26 mouse cellular contexts compared by ENCODE assay signal in the genomic region with DNA sequence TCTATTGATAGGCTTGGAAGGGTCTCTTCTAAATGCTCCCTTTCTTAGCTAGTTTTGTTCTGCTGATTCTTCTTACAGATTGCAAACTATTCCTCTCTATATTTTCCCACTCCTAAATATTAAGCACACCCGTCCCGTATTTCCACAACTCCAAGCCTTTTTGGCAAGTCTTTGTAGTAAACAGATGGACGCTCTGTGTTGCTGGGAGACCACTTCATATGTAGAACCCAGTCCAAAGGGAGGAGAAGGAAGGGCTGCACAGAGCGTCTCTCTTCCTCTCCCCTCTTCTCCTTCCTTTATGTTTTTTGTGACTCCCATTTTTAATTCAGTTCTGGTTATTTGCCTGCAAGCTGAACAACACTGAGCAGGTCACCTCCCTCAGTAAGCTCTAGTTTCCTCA. TPM values are rescaled to one million over a fixed set of nuclear protein-coding genes. Genes with fewer than 3 reads are reported as not detected.
DNase-seq lines count a peak whose midpoint lies in the region; ATAC-seq and TF ChIP-seq lines count a peak whose summit lies in the region.
"Had no signal": no experiment of that assay in that cellular context is flagged by ENCODE, and none has a peak within 500 bp of the region (broad histone marks: within the 10 kb centered on the region; RNA-seq: fewer than 3 reads in every experiment).

No protein-coding gene starts in this region.

- no peak overlapping the region for H3K4me3 ChIP-seq in forebrain, embryonic 15.5 days
- H3K4me3 ChIP-seq in forebrain, embryonic 13.5 days, result no peak overlapping the region
- H3K4me3 ChIP-seq in cerebellum, adult 2 months (replicated peaks; ENCODE audit: insufficient read depth, low read depth, low read length), result no peak overlapping the region

- H3K36me3 ChIP-seq in forebrain, embryonic 15.5 days, result no peaks in the 10 kb centered on the region
- no peaks in the 10 kb centered on the region for H3K36me3 ChIP-seq in forebrain, embryonic 13.5 days (ENCODE audit: poor library complexity, severe bottlenecking)
- H3K36me3 ChIP-seq: G1E; heart, embryonic 13.5 days; hindbrain, embryonic 13.5 days; intestine, embryonic 15.5 days; limb, embryonic 10.5 days; midbrain, embryonic 15.5 days; stomach, embryonic 15.5 days had no signal

- H3K27me3 ChIP-seq in forebrain, embryonic 15.5 days, result peaks cover 3% of the 10 kb centered on the region; the same call in 1 of the 2 replicates
- H3K27me3 ChIP-seq in forebrain, embryonic 13.5 days, result 0 out of 2 replicates have a peak, but pooled peaks cover 6% of the 10 kb centered on the region
- H3K27me3 ChIP-seq in cerebellum, adult 2 months (ENCODE audit: control insufficient read depth, insufficient read depth, low read length), result no peaks in the 10 kb centered on the region
- H3K27me3 ChIP-seq: intestine, embryonic 15.5 days; midbrain, embryonic 15.5 days; stomach, embryonic 15.5 days had no signal

- 31% methylated on average over 4 of the region's 4 CpGs for WGBS in forebrain, embryonic 15.5 days
- 62% methylated on average over 4 of the region's 4 CpGs for WGBS in forebrain, embryonic 13.5 days
- WGBS in cerebellum, adult 2 months, result 12% methylated on average over 4 of the region's 4 CpGs

- no peak overlapping the region for H3K9ac ChIP-seq in forebrain, embryonic 15.5 days (replicated peaks)
- H3K9ac ChIP-seq in forebrain, embryonic 13.5 days, result no peak overlapping the region
- H3K9ac ChIP-seq: hindbrain, embryonic 13.5 days; intestine, embryonic 15.5 days; liver, postnatal 0 days; stomach, embryonic 15.5 days had no signal

- H3K4me1 ChIP-seq in forebrain, embryonic 15.5 days, result peaks cover 15% of the 10 kb centered on the region
- peaks cover 11% of the 10 kb centered on the region; the same call in 1 of the 2 replicates for H3K4me1 ChIP-seq in forebrain, embryonic 13.5 days
- peaks cover 4% of the 10 kb centered on the region; the same call in 1 of the 2 replicates for H3K4me1 ChIP-seq in cerebellum, adult 2 months (ENCODE audit: control insufficient read depth, insufficient read depth, low read length)
- H3K4me1 ChIP-seq: intestine, embryonic 15.5 days; stomach, embryonic 15.5 days had no signal

- no peak for TF ChIP-seq CTCF in cerebellum, adult 2 months (IDR thresholded peaks at IDR 0.05; ENCODE audit: borderline replicate concordance, insufficient read depth, low read depth, low read length)

- no peak overlapping the region for H3K27ac ChIP-seq in forebrain, embryonic 15.5 days (replicated peaks)
- no peak overlapping the region for H3K27ac ChIP-seq in forebrain, embryonic 13.5 days
- H3K27ac ChIP-seq in cerebellum, adult 2 months (ENCODE audit: insufficient read depth, low read length), result no peak overlapping the region
- H3K27ac ChIP-seq: heart, embryonic 13.5 days; hindbrain, embryonic 13.5 days; intestine, embryonic 15.5 days; limb, embryonic 10.5 days; midbrain, embryonic 15.5 days; stomach, embryonic 15.5 days had no signal

- peak; percentile 17; the same call in 1 of the 2 replicates for ATAC-seq in forebrain, embryonic 15.5 days (replicated peaks)
- ATAC-seq in forebrain, embryonic 13.5 days, result no peak
- ATAC-seq: intestine, embryonic 15.5 days; liver, postnatal 0 days had no signal

- H3K4me2 ChIP-seq in forebrain, embryonic 15.5 days (replicated peaks), result no peak overlapping the region
- no peak overlapping the region for H3K4me2 ChIP-seq in forebrain, embryonic 13.5 days

- no peaks in the 10 kb centered on the region for H3K9me3 ChIP-seq in forebrain, embryonic 15.5 days
- H3K9me3 ChIP-seq in forebrain, embryonic 13.5 days (replicated peaks), result no peaks in the 10 kb centered on the region
- H3K9me3 ChIP-seq: G1E; heart, embryonic 13.5 days; hindbrain, embryonic 13.5 days; intestine, embryonic 15.5 days; limb, embryonic 10.5 days; midbrain, embryonic 15.5 days; stomach, embryonic 15.5 days had no signal

- DNase-seq in left cerebral cortex, postnatal 4 days, result peak; percentile 44
- DNase-seq in left cerebral cortex, adult 8-10 months (ENCODE audit: low spot score in 2 of 2), result no peak
- peak; percentile 15 to 67 for DNase-seq in cerebellum, adult 2 months
- DNase-seq in cerebellum, postnatal 36 days, result peak; percentile 28 to 31
- DNase-seq in kidney, postnatal 14 days, result no peak
- DNase-seq in adrenal gland, adult 18-20 months (ENCODE audit: low spot score in 2 of 2), result no peak
- DNase-seq: gastrocnemius, postnatal 10 days; heart, adult 11 months; kidney, postnatal 4 days; liver, postnatal 0 days; lung, postnatal 14 days; right cerebral cortex, postnatal 14 days; thymus, adult 18-20 months; thymus, postnatal 4 days had no signal

- no peak for TF ChIP-seq POLR2A in cerebellum, adult 2 months (IDR thresholded peaks at IDR 0.05; ENCODE audit: borderline replicate concordance, insufficient read depth, low read length)

- intact Hi-C loops in left cerebral cortex, postnatal 4 days (cut with DNase I), result no loop called here

RNA-seq across cellular contexts. Expression of a gene that starts 1.4 kb away (rescaled TPM):
- 25.3 and 25.8 TPM in 2 replicates for polyA plus RNA-seq in forebrain, embryonic 15.5 days (2015; fragmentation: Nextera tagmentation; extraction: Ambion mirVana)
- 12.6 and 17.7 TPM in 2 replicates for polyA plus RNA-seq in forebrain, embryonic 13.5 days (2015; fragmentation: Nextera tagmentation; extraction: Ambion mirVana)
- total RNA-seq in left cerebral cortex, postnatal 4 days (2021), result 10 to 100 TPM; 56.7 to 59.8 TPM
- total RNA-seq in left cerebral cortex, adult 8-10 months (2022), result 100 to 1,000 TPM; 121 to 163 (median 141) TPM
- 50.8 and 62.6 TPM in 2 replicates for polyA plus RNA-seq in cerebellum, adult 2 months (2012; rRNA removed)
- total RNA-seq in adrenal gland, adult 18-20 months (2021), result 10 to 100 TPM in 1 of 2 experiments, 1 to 10 TPM in 1; 9.5 to 11.7 TPM
- total RNA-seq: liver, adult 2 months; megakaryocyte, adult 5-6 weeks; neutrophil, adult 5-6 weeks had no signal
- polyA plus RNA-seq: G1E; liver, adult 2 months; liver, postnatal 0 days had no signal

Comparison
In these comparisons a context has a peak if more than half of its experiments do, and no peak if none do; other contexts are left out.
1. DNase-seq: peak in left cerebral cortex, postnatal 4 days (single experiment), cerebellum, adult 2 months (2 of 2) and cerebellum, postnatal 36 days (2 of 2); none in left cerebral cortex, adult 8-10 months (0 of 2), kidney, postnatal 14 days (single experiment) and adrenal gland, adult 18-20 months (0 of 2).
2. RNA of a gene that starts 1.4 kb away (total RNA-seq): 121 to 163 TPM in left cerebral cortex, adult 8-10 months and 56.7 to 59.8 TPM in left cerebral cortex, postnatal 4 days; 9.5 to 11.7 TPM in adrenal gland, adult 18-20 months; every median in the first group is over 4 times any median in the second.